Mouse (Mus musculus): ENCODE data around the gene Ptgr2. TPM values are rescaled to one million over a fixed set of nuclear protein-coding genes. Genes with fewer than 3 reads are reported as not detected.

The Ptgr2 gene
- polyA plus RNA-seq, 1 experiment = 31.2 TPM

GRCm38 (mm10) chr12:84284391-84284790, 641 bp upstream of the Ptgr2 start:
- Histone ChIP-seq H3K4me1 (ENCODE audit: control insufficient read depth, insufficient read depth, low read length) (peaks cover 3% of the 10 kb centered on the region), H3K9ac (ENCODE audit: low read depth, poor library complexity, severe bottlenecking) (peak overlapping the region; percentile 69), H3K4me3 (ENCODE audit: low read depth, low read length) (peak overlapping the region; percentile 86), H3K27ac (ENCODE audit: insufficient read depth, low read length) (no peak overlapping the region), H3K36me3 (ENCODE audit: control insufficient read depth, insufficient read depth, low read length, poor library complexity, severe bottlenecking) (no peaks in the 10 kb centered on the region), H3K27me3 (ENCODE audit: control insufficient read depth, insufficient read depth, low read length, poor library complexity, severe bottlenecking) (no peaks in the 10 kb centered on the region), H3K9me3 (replicated peaks; ENCODE audit: control insufficient read depth, insufficient read depth, low read length, poor library complexity, severe bottlenecking) (no peaks in the 10 kb centered on the region)
- no peak for TF ChIP-seq CTCF (IDR thresholded peaks at IDR 0.05; ENCODE audit: low read depth, low read length)
- TF ChIP-seq POLR2A (IDR thresholded peaks at IDR 0.05; ENCODE audit: insufficient read depth, low read length) = no peak
- TF ChIP-seq EP300 (IDR thresholded peaks at IDR 0.05; ENCODE audit: insufficient read depth, low read depth, low read length) = no peak

DNA sequence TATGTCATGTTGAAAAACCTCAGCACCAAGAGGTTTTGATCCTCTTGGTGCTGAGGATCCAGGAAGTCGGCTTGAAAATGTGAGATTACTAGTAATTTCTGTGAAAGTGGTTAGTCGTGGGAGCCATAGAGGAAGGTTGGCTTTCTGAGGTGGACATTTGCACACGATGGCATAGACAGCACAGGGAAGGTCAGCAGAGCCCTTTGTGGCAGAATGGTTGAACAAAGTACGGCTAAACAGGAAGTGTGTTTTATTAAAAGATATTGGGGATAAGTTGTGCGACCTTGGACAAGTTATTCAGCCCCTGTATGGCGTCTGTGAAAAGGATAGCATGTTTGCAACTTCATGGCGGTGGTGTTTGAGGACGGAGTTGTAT, 549 bp downstream of the Ptgr2 start:
- Histone ChIP-seq H3K27ac (ENCODE audit: insufficient read depth, low read length) (no peak overlapping the region), H3K9ac (ENCODE audit: low read depth, poor library complexity, severe bottlenecking) (peak overlapping the region; percentile 61), H3K4me1 (ENCODE audit: control insufficient read depth, insufficient read depth, low read length) (peaks cover 3% of the 10 kb centered on the region), H3K36me3 (ENCODE audit: control insufficient read depth, insufficient read depth, low read length, poor library complexity, severe bottlenecking) (no peaks in the 10 kb centered on the region), H3K4me3 (ENCODE audit: low read depth, low read length) (peak overlapping the region; percentile 80), H3K9me3 (replicated peaks; ENCODE audit: control insufficient read depth, insufficient read depth, low read length, poor library complexity, severe bottlenecking) (no peaks in the 10 kb centered on the region), H3K27me3 (ENCODE audit: control insufficient read depth, insufficient read depth, low read length, poor library complexity, severe bottlenecking) (no peaks in the 10 kb centered on the region)
- no peak for TF ChIP-seq EP300 (IDR thresholded peaks at IDR 0.05; ENCODE audit: insufficient read depth, low read depth, low read length)
- no peak for TF ChIP-seq CTCF (IDR thresholded peaks at IDR 0.05; ENCODE audit: low read depth, low read length)
- TF ChIP-seq POLR2A (IDR thresholded peaks at IDR 0.05; ENCODE audit: insufficient read depth, low read length) = no peak

DNA sequence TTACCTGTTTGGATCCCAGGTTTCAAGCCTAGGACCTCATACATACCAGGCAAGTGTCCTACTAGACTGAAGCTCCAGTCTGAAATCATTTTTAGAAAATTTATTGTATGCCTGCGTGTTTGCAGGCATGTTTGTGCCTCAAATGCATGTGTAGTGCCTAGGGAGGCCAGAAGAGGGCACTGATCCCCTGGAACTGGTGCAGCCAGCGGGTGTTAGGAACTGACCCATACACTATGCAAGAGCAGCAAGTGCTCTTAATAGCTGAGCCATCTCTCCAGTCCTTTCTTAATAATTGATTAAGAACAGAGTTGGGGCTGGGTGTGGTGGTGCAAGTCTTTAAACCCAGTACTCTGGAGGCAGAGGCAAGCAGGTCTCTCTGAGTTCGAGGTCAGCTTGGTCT, 3.4 kb downstream of the Ptgr2 start:
- H3K27me3 ChIP-seq (ENCODE audit: control insufficient read depth, insufficient read depth, low read length, poor library complexity, severe bottlenecking) = no peaks in the 10 kb centered on the region
- no peak overlapping the region for H3K27ac ChIP-seq (ENCODE audit: insufficient read depth, low read length)
- H3K36me3 ChIP-seq (ENCODE audit: control insufficient read depth, insufficient read depth, low read length, poor library complexity, severe bottlenecking) = no peaks in the 10 kb centered on the region
- H3K4me1 ChIP-seq (ENCODE audit: control insufficient read depth, insufficient read depth, low read length) = peaks cover 3% of the 10 kb centered on the region
- no peaks in the 10 kb centered on the region for H3K9me3 ChIP-seq (replicated peaks; ENCODE audit: control insufficient read depth, insufficient read depth, low read length, poor library complexity, severe bottlenecking)
- TF ChIP-seq CTCF (IDR thresholded peaks at IDR 0.05; ENCODE audit: low read depth, low read length) (peak; percentile 93), POLR2A (IDR thresholded peaks at IDR 0.05; ENCODE audit: insufficient read depth, low read length) (no peak)
- H3K9ac ChIP-seq (ENCODE audit: low read depth, poor library complexity, severe bottlenecking) = no peak overlapping the region
- H3K4me3 ChIP-seq (ENCODE audit: low read depth, low read length) = no peak overlapping the region

GRCm38 (mm10) chr12:84297851-84298250, 12.8 kb downstream of the Ptgr2 start:
- H3K9me3 ChIP-seq (replicated peaks; ENCODE audit: control insufficient read depth, insufficient read depth, low read length, poor library complexity, severe bottlenecking) = no peaks in the 10 kb centered on the region
- no peaks in the 10 kb centered on the region for H3K27me3 ChIP-seq (ENCODE audit: control insufficient read depth, insufficient read depth, low read length, poor library complexity, severe bottlenecking)
- no peak overlapping the region for H3K27ac ChIP-seq (ENCODE audit: insufficient read depth, low read length)
- H3K9ac ChIP-seq (ENCODE audit: low read depth, poor library complexity, severe bottlenecking) = no peak overlapping the region
- TF ChIP-seq CTCF (IDR thresholded peaks at IDR 0.05; ENCODE audit: low read depth, low read length) (no peak), EP300 (IDR thresholded peaks at IDR 0.05; ENCODE audit: insufficient read depth, low read depth, low read length) (no peak), POLR2A (IDR thresholded peaks at IDR 0.05; ENCODE audit: insufficient read depth, low read length) (no peak)
- no peaks in the 10 kb centered on the region for H3K4me1 ChIP-seq (ENCODE audit: control insufficient read depth, insufficient read depth, low read length)
- peaks cover 6% of the 10 kb centered on the region; the same call in 1 of the 2 replicates for H3K36me3 ChIP-seq (ENCODE audit: control insufficient read depth, insufficient read depth, low read length, poor library complexity, severe bottlenecking)
- H3K4me3 ChIP-seq (ENCODE audit: low read depth, low read length) = no peak overlapping the region

- TF ChIP-seq POLR2A (IDR thresholded peaks at IDR 0.05; ENCODE audit: insufficient read depth, low read length) (no peak), EP300 (IDR thresholded peaks at IDR 0.05; ENCODE audit: insufficient read depth, low read depth, low read length) (no peak), CTCF (IDR thresholded peaks at IDR 0.05; ENCODE audit: low read depth, low read length) (no peak)
- peaks cover 6% of the 10 kb centered on the region; the same call in 1 of the 2 replicates for H3K36me3 ChIP-seq (ENCODE audit: control insufficient read depth, insufficient read depth, low read length, poor library complexity, severe bottlenecking)
- H3K4me1 ChIP-seq (ENCODE audit: control insufficient read depth, insufficient read depth, low read length) = no peaks in the 10 kb centered on the region
Measured at GRCm38 (mm10) chr12:84299265-84299664, 14.2 kb downstream of the Ptgr2 start.

DNA sequence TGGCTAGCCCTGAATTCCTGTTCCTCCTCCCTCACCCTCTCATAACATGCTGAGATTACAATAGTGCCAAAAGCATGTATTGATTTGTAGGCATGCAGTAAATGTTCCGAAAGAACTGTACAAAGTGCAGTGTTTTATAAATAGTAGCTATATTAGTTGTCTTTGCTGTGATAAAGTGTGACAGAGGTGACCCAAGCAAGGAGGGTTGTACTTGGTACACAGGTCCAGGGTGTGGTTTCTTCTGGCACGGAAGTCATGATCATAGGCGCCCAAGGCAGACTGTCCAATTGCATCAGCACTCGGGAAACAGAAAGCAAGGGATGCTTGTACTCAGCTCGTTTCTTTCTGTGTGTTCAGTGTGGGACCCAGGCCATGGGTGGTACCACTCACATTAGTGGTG, 19.1 kb downstream of the Ptgr2 start:
- no peaks in the 10 kb centered on the region for H3K4me1 ChIP-seq (ENCODE audit: control insufficient read depth, insufficient read depth, low read length)
- H3K9me3 ChIP-seq (replicated peaks; ENCODE audit: control insufficient read depth, insufficient read depth, low read length, poor library complexity, severe bottlenecking) = no peaks in the 10 kb centered on the region
- H3K9ac ChIP-seq (ENCODE audit: low read depth, poor library complexity, severe bottlenecking) = no peak overlapping the region
- peaks cover 3% of the 10 kb centered on the region; the same call in 1 of the 2 replicates for H3K36me3 ChIP-seq (ENCODE audit: control insufficient read depth, insufficient read depth, low read length, poor library complexity, severe bottlenecking)
- no peak overlapping the region for H3K27ac ChIP-seq (ENCODE audit: insufficient read depth, low read length)
- no peaks in the 10 kb centered on the region for H3K27me3 ChIP-seq (ENCODE audit: control insufficient read depth, insufficient read depth, low read length, poor library complexity, severe bottlenecking)
- no peak for TF ChIP-seq CTCF (IDR thresholded peaks at IDR 0.05; ENCODE audit: low read depth, low read length)
- no peak overlapping the region for H3K4me3 ChIP-seq (ENCODE audit: low read depth, low read length)

More at GRCm38 (mm10) chr12:84299265-84299664, 14.2 kb downstream of the Ptgr2 start:
- Histone ChIP-seq H3K4me3 (ENCODE audit: low read depth, low read length) (no peak overlapping the region), H3K9ac (ENCODE audit: low read depth, poor library complexity, severe bottlenecking) (no peak overlapping the region), H3K27ac (ENCODE audit: insufficient read depth, low read length) (no peak overlapping the region), H3K27me3 (ENCODE audit: control insufficient read depth, insufficient read depth, low read length, poor library complexity, severe bottlenecking) (no peaks in the 10 kb centered on the region), H3K9me3 (replicated peaks; ENCODE audit: control insufficient read depth, insufficient read depth, low read length, poor library complexity, severe bottlenecking) (no peaks in the 10 kb centered on the region)

All from ES-Bruce4 (cell line).